Mouse (Mus musculus) lung, postnatal 0 days (tissue): ENCODE measurements at regions not wholly inside any gene's neighbourhood (a gene's known extent, or its start where the extent isn't known, plus 50 kb on each side); places are given as distances from the start of the nearest gene placed in this dataset.
A peak's percentile ranks its signal among the peaks of the same experiment; 100 is the strongest.

Experiments
- CTCF ChIP-seq: IDR thresholded peaks from 2 replicates; pipeline ENCODE4 v1.5.1; 2016; ENCODE audit warnings: antibody characterized with exemption, mild to moderate bottlenecking
- EP300 ChIP-seq: IDR thresholded peaks from 2 replicates; pipeline ENCODE4 v1.6.1; 2016; ENCODE audit warnings: antibody characterized with exemption, mild to moderate bottlenecking, control low read depth

- TF ChIP-seq CTCF (no peak), EP300 (peak; percentile 52)
Measured at GRCm38 (mm10) chr1:184449007-184449406, 283.4 kb downstream of the Hlx start.
